12 mouse cellular contexts compared by ENCODE assay signal in genomic region chr9:111412471-111413160, GRCm38 (mm10). TPM values are rescaled to one million over a fixed set of nuclear protein-coding genes. Genes with fewer than 3 reads are reported as not detected.
DNase-seq lines count a peak whose midpoint lies in the region; ATAC-seq lines count a peak whose summit lies in the region.
"Had no signal": no experiment of that assay in that cellular context is flagged by ENCODE, and none has a peak within 500 bp of the region (broad histone marks: within the 10 kb centered on the region; RNA-seq: fewer than 3 reads in every experiment).

No protein-coding gene starts in this region.

- WGBS in forebrain, embryonic 12.5 days, result 76% methylated on average over 16 of the region's 16 CpGs
- WGBS in forebrain, embryonic 11.5 days, result 86% methylated on average over 16 of the region's 16 CpGs
- WGBS in intestine, embryonic 15.5 days, result 77% methylated on average over 16 of the region's 16 CpGs

- H3K27ac ChIP-seq in forebrain, embryonic 12.5 days, result no peak overlapping the region
- no peak overlapping the region for H3K27ac ChIP-seq in forebrain, embryonic 11.5 days (ENCODE audit: low read depth, low read length)
- no peak overlapping the region for H3K27ac ChIP-seq in intestine, embryonic 15.5 days
- H3K27ac ChIP-seq: heart, adult 2 months; macrophage had no signal

- H3K9ac ChIP-seq in forebrain, embryonic 12.5 days, result no peak overlapping the region
- no peak overlapping the region for H3K9ac ChIP-seq in forebrain, embryonic 11.5 days (ENCODE audit: low read length)
- H3K9ac ChIP-seq in intestine, embryonic 15.5 days, result no peak overlapping the region

- no peak overlapping the region for H3K4me2 ChIP-seq in forebrain, embryonic 12.5 days
- no peak overlapping the region for H3K4me2 ChIP-seq in forebrain, embryonic 11.5 days (ENCODE audit: low read depth, low read length, severe bottlenecking)
- H3K4me2 ChIP-seq in intestine, embryonic 15.5 days (replicated peaks), result no peak overlapping the region

- ATAC-seq in forebrain, embryonic 12.5 days (ENCODE audit: low FRiP score), result peak; percentile 41; the same call in 1 of the 2 replicates
- no peak for ATAC-seq in forebrain, embryonic 11.5 days (replicated peaks; ENCODE audit: low FRiP score)
- ATAC-seq in intestine, embryonic 15.5 days, result no peak

- H3K4me1 ChIP-seq in forebrain, embryonic 12.5 days, result no peaks in the 10 kb centered on the region
- H3K4me1 ChIP-seq in forebrain, embryonic 11.5 days (replicated peaks; ENCODE audit: control insufficient read depth, insufficient read depth, low read length), result no peaks in the 10 kb centered on the region
- no peaks in the 10 kb centered on the region for H3K4me1 ChIP-seq in intestine, embryonic 15.5 days (replicated peaks)

- H3K4me3 ChIP-seq in forebrain, embryonic 12.5 days (replicated peaks), result no peak overlapping the region
- H3K4me3 ChIP-seq in forebrain, embryonic 11.5 days (ENCODE audit: low read depth, low read length), result no peak overlapping the region
- H3K4me3 ChIP-seq in intestine, embryonic 15.5 days (replicated peaks), result no peak overlapping the region
- H3K4me3 ChIP-seq: heart, adult 2 months had no signal

- intact Hi-C loops in gastrocnemius, postnatal 36 days (cut with DNase I), result no loop called here

- no peaks in the 10 kb centered on the region for H3K27me3 ChIP-seq in forebrain, embryonic 12.5 days
- no peaks in the 10 kb centered on the region for H3K27me3 ChIP-seq in forebrain, embryonic 11.5 days (ENCODE audit: control insufficient read depth, insufficient read depth, low read length)
- H3K27me3 ChIP-seq in intestine, embryonic 15.5 days (replicated peaks), result no peaks in the 10 kb centered on the region

- no peaks in the 10 kb centered on the region for H3K9me3 ChIP-seq in forebrain, embryonic 12.5 days
- H3K9me3 ChIP-seq in forebrain, embryonic 11.5 days (ENCODE audit: control insufficient read depth, low read length), result no peaks in the 10 kb centered on the region
- no peaks in the 10 kb centered on the region for H3K9me3 ChIP-seq in intestine, embryonic 15.5 days

- no peaks in the 10 kb centered on the region for H3K36me3 ChIP-seq in forebrain, embryonic 12.5 days (replicated peaks)
- H3K36me3 ChIP-seq in forebrain, embryonic 11.5 days (ENCODE audit: control insufficient read depth, insufficient read depth, low read length), result no peaks in the 10 kb centered on the region
- H3K36me3 ChIP-seq in intestine, embryonic 15.5 days, result no peaks in the 10 kb centered on the region

- no peak for DNase-seq in forebrain, embryonic 11.5 days (ENCODE audit: low spot score)
- DNase-seq in frontal cortex, adult 2 months (ENCODE audit: extremely low spot score in 1 of 2, low spot score in 1 of 2), result peak; percentile 64 to 76
- DNase-seq in layer of hippocampus, postnatal 36 days, result peak; percentile 68 to 71
- peak; percentile 51 for DNase-seq in retina, postnatal 1 day
- no peak for DNase-seq in spleen, adult 18-20 months
- DNase-seq in gastrocnemius, postnatal 36 days, result no peak
- DNase-seq: heart, adult 2 months; kidney, postnatal 25 days had no signal

RNA-seq across cellular contexts. Expression of gene Dclk3, which starts 26.3 kb away (rescaled TPM):
- polyA plus RNA-seq in forebrain, embryonic 12.5 days (2016; fragmentation: Nextera tagmentation; extraction: Ambion mirVana), result 0.91 and 1.1 TPM in 2 replicates
- 0.20 and 0.28 TPM in 2 replicates for polyA plus RNA-seq in forebrain, embryonic 11.5 days (2014; fragmentation: Nextera tagmentation; extraction: Ambion mirVana)
- 21.5 and 23.8 TPM in 2 replicates for polyA plus RNA-seq in frontal cortex, adult 2 months (2012; rRNA removed)
- total RNA-seq in layer of hippocampus, postnatal 36 days (2021), result 10 to 100 TPM; 16.0 to 16.5 TPM
- under 1 TPM; 0.30 to 0.38 TPM for total RNA-seq in gastrocnemius, postnatal 36 days (2021)
- polyA plus RNA-seq in intestine, embryonic 15.5 days (2015; fragmentation: Nextera tagmentation; extraction: Ambion mirVana), result 0.67 and 0.75 TPM in 2 replicates
- polyA plus RNA-seq: C2C12, macrophage had no signal

Comparison
In these comparisons a context has a peak if more than half of its experiments do, and no peak if none do; other contexts are left out.
1. DNase-seq: peak in frontal cortex, adult 2 months (2 of 2), layer of hippocampus, postnatal 36 days (2 of 2) and retina, postnatal 1 day (single experiment); none in forebrain, embryonic 11.5 days (single experiment), spleen, adult 18-20 months (0 of 2) and gastrocnemius, postnatal 36 days (0 of 2).
2. RNA of gene Dclk3, which starts 26.3 kb away (polyA plus RNA-seq): 21.5 to 23.8 TPM in frontal cortex, adult 2 months; 0.91 to 1.1 TPM in forebrain, embryonic 12.5 days, 0.67 to 0.75 TPM in intestine, embryonic 15.5 days and 0.20 to 0.28 TPM in forebrain, embryonic 11.5 days; every median in the first group is over 10 times any median in the second.